In the genomic region with DNA sequence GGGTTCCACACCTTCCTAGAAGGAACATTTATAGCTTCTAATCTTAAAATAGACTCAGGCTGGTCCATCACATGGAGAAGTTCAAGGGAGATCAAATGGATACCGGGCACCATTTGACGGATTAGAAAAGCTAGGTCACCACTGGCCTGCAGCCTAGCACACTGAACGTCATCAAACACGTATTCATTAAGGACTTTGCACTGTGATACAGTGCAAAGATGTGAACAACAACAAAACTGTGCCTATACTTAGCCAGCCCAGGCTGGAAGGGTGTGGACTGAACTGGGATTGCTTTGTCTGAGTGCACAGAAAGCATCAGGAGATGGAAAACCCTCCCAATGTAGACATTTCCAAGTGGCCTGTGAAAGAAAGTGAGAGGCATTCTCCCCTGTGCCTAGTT, we compare ENCODE assay signal across 8 mouse cellular contexts. TPM values are rescaled to one million over a fixed set of nuclear protein-coding genes. Genes with fewer than 3 reads are reported as not detected.
DNase-seq lines count a peak whose midpoint lies in the region; ATAC-seq and TF ChIP-seq lines count a peak whose summit lies in the region.

No protein-coding gene starts in this region.

- H3K27ac ChIP-seq in thymus, adult 2 months (ENCODE audit: control insufficient read depth, insufficient read depth, low read length) = peak overlapping the region; percentile 79; the same call in 1 of the 2 replicates
- no peak overlapping the region for H3K27ac ChIP-seq in liver, embryonic 12.5 days

- no peaks in the 10 kb centered on the region for H3K9me3 ChIP-seq in liver, embryonic 12.5 days (replicated peaks)

- H3K4me1 ChIP-seq in thymus, adult 2 months (replicated peaks; ENCODE audit: control insufficient read depth, insufficient read depth, low read length) = peaks cover 11% of the 10 kb centered on the region
- H3K4me1 ChIP-seq in liver, embryonic 12.5 days = peaks cover 16% of the 10 kb centered on the region

- no peak overlapping the region for H3K4me3 ChIP-seq in thymus, adult 2 months (ENCODE audit: control insufficient read depth, insufficient read depth, low read length)
- H3K4me3 ChIP-seq in liver, embryonic 12.5 days = peak overlapping the region; percentile 56; the same call in 1 of the 2 replicates

- no peak for DNase-seq in frontal cortex, adult 2 months (ENCODE audit: extremely low spot score in 1 of 2, low spot score in 1 of 2)
- DNase-seq in thymus, adult 2 months = no peak
- DNase-seq in thymus, postnatal 25 days = no peak
- no peak for DNase-seq in right cerebral cortex, postnatal 36 days (ENCODE audit: low spot score in 2 of 2)
- no peak for DNase-seq in ovary, postnatal 14 days (ENCODE audit: low spot score)
- DNase-seq in kidney, postnatal 4 days = no peak

- no peak overlapping the region for H3K9ac ChIP-seq in liver, embryonic 12.5 days

- peak; percentile 6; the same call in 1 of the 2 replicates for ATAC-seq in frontal cortex, adult (ENCODE audit: low TSS enrichment)
- no peak for ATAC-seq in liver, embryonic 12.5 days

- H3K27me3 ChIP-seq in thymus, adult 2 months (ENCODE audit: control insufficient read depth, insufficient read depth, low read length) = no peaks in the 10 kb centered on the region
- H3K27me3 ChIP-seq in liver, embryonic 12.5 days (replicated peaks) = no peaks in the 10 kb centered on the region

- WGBS in thymus, adult 2 months = 98% methylated on average over 4 of the region's 4 CpGs
- 73% methylated on average over 4 of the region's 4 CpGs for WGBS in liver, embryonic 12.5 days (ENCODE audit: insufficient replicate concordance)

- peak overlapping the region; percentile 72 for H3K4me2 ChIP-seq in liver, embryonic 12.5 days

- no peak for TF ChIP-seq CTCF in thymus, adult 2 months (IDR thresholded peaks at IDR 0.05; ENCODE audit: borderline replicate concordance, control insufficient read depth, extremely low read depth, insufficient read depth, low read length, poor library complexity)

- no peaks in the 10 kb centered on the region for H3K36me3 ChIP-seq in thymus, adult 2 months (ENCODE audit: control insufficient read depth, insufficient read depth, low read length)
- peaks cover 3% of the 10 kb centered on the region; the same call in 1 of the 2 replicates for H3K36me3 ChIP-seq in liver, embryonic 12.5 days

- TF ChIP-seq POLR2A in thymus, adult 2 months (IDR thresholded peaks at IDR 0.05; ENCODE audit: control insufficient read depth, extremely low read depth, insufficient read depth, low read length, poor library complexity) = no peak

RNA-seq across cellular contexts. Expression of gene Lrrc61, which starts 0.8 kb away (rescaled TPM):
- 25.4 and 29.2 TPM in 2 replicates for polyA plus RNA-seq in frontal cortex, adult 2 months (2012; rRNA removed)
- 41.4 and 58.7 TPM in 2 replicates for polyA plus RNA-seq in thymus, adult 2 months (2012; rRNA removed)
- 1.6 and 3.1 TPM in 2 replicates for polyA plus RNA-seq in liver, embryonic 12.5 days (2016; fragmentation: Nextera tagmentation; extraction: Ambion mirVana)

RNA-seq across cellular contexts. Expression of gene Atp6v0e2, which starts 16.4 kb away (rescaled TPM):
- polyA plus RNA-seq in frontal cortex, adult 2 months (2012; rRNA removed) = 448 and 479 TPM in 2 replicates
- 3.3 and 4.7 TPM in 2 replicates for polyA plus RNA-seq in thymus, adult 2 months (2012; rRNA removed)
- 1.8 and 2.3 TPM in 2 replicates for polyA plus RNA-seq in liver, embryonic 12.5 days (2016; fragmentation: Nextera tagmentation; extraction: Ambion mirVana)

RNA-seq across cellular contexts. Expression of gene Rarres2, which starts 18.8 kb away (rescaled TPM):
- polyA plus RNA-seq in frontal cortex, adult 2 months (2012; rRNA removed) = 12.8 and 19.2 TPM in 2 replicates
- 17.5 and 28.8 TPM in 2 replicates for polyA plus RNA-seq in thymus, adult 2 months (2012; rRNA removed)
- 6.1 and 6.8 TPM in 2 replicates for polyA plus RNA-seq in liver, embryonic 12.5 days (2016; fragmentation: Nextera tagmentation; extraction: Ambion mirVana)

RNA-seq across cellular contexts. Expression of gene Gm45021, which starts 35.6 kb away (rescaled TPM):
- polyA plus RNA-seq in frontal cortex, adult 2 months (2012; rRNA removed) = not detected in 2 replicates
- not detected in 2 replicates for polyA plus RNA-seq in thymus, adult 2 months (2012; rRNA removed)
- 0.44 TPM in 1 of 2 replicates, not detected in the other for polyA plus RNA-seq in liver, embryonic 12.5 days (2016; fragmentation: Nextera tagmentation; extraction: Ambion mirVana)

RNA-seq across cellular contexts. Expression of gene Repin1, which starts 39.9 kb away (rescaled TPM):
- 85.2 and 91.0 TPM in 2 replicates for polyA plus RNA-seq in frontal cortex, adult 2 months (2012; rRNA removed)
- polyA plus RNA-seq in thymus, adult 2 months (2012; rRNA removed) = 35.3 and 40.2 TPM in 2 replicates
- 11.8 and 13.2 TPM in 2 replicates for polyA plus RNA-seq in liver, embryonic 12.5 days (2016; fragmentation: Nextera tagmentation; extraction: Ambion mirVana)

Comparison
In these comparisons a context has a peak if more than half of its experiments do, and no peak if none do; other contexts are left out.
1. RNA of gene Atp6v0e2, which starts 16.4 kb away (polyA plus RNA-seq): 448 to 479 TPM in frontal cortex, adult 2 months; 3.3 to 4.7 TPM in thymus, adult 2 months and 1.8 to 2.3 TPM in liver, embryonic 12.5 days; every median in the first group is over 10 times any median in the second.